Mouse (Mus musculus): ENCODE results near the gene Pik3r2. TPM values are rescaled to one million over a fixed set of nuclear protein-coding genes. Genes with fewer than 3 reads are reported as not detected.

The Pik3r2 gene
- polyA plus RNA-seq, 1 experiment from 2014 or later: 8.9 TPM

DNA sequence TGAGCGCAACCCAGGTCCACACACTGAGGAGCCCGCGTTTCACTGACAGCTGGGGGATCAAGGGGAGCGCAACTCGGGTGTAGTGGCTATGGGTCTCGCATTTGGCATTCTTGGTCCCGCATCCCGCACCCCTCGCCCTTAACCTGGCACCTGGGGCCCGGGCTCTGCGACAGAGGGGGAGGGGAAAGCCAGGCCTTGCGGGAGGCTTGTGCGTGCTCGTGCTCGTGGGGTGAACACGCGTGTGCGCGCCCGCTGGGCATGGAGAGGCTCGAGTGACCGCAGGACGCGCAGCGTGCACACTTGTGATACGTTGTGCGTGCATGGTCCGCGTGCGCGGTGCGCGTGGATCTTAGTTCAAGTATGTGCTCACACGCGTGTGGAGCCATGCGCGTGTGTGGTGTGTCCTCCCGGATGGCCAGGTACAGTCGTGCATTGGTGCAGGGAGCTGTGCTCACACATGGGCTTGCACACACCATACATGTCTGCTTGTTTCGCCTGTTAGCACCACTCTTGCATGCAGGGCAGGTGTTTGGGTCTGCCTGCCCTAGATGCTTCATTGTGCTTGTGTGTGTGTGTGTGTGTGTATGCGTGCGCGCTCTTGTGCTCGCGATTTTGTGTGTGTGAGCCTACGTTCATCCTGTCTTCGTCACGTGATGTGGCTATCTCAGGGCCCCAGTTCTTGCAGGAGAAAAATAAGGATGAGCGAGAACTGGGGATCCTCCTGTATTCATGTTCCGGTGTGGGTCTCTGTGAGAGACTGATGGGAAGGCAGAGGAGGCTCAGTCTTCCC is 21.4 kb downstream of the Pik3r2 start:
- TF ChIP-seq EP300 (IDR thresholded peaks at IDR 0.05; ENCODE audit: low read depth) (no peak), CTCF (IDR thresholded peaks at IDR 0.05; ENCODE audit: low read depth) (no peak)
- Histone ChIP-seq H3K27ac (ENCODE audit: low read depth) (peak overlapping the region; percentile 66), H3K4me3 (ENCODE audit: low read depth, low read length) (peak overlapping the region; percentile 73), H3K27me3 (ENCODE audit: insufficient read depth, low read length) (no peaks in the 10 kb centered on the region), H3K9me3 (ENCODE audit: low read length) (no peaks in the 10 kb centered on the region), H3K4me1 (ENCODE audit: insufficient read depth) (peaks cover 35% of the 10 kb centered on the region), H3K4me2 (ENCODE audit: low read depth, low read length) (peak overlapping the region; percentile 94), H3K9ac (replicated peaks) (peak overlapping the region; percentile 77), H3K36me3 (replicated peaks; ENCODE audit: insufficient read depth, low read length) (peaks cover 11% of the 10 kb centered on the region)
- DNase-seq: peak; percentile 68
- peak; percentile 42 for ATAC-seq
- WGBS (ENCODE audit: insufficient replicate concordance): 12% methylated on average over 50 of the region's 50 CpGs

DNA sequence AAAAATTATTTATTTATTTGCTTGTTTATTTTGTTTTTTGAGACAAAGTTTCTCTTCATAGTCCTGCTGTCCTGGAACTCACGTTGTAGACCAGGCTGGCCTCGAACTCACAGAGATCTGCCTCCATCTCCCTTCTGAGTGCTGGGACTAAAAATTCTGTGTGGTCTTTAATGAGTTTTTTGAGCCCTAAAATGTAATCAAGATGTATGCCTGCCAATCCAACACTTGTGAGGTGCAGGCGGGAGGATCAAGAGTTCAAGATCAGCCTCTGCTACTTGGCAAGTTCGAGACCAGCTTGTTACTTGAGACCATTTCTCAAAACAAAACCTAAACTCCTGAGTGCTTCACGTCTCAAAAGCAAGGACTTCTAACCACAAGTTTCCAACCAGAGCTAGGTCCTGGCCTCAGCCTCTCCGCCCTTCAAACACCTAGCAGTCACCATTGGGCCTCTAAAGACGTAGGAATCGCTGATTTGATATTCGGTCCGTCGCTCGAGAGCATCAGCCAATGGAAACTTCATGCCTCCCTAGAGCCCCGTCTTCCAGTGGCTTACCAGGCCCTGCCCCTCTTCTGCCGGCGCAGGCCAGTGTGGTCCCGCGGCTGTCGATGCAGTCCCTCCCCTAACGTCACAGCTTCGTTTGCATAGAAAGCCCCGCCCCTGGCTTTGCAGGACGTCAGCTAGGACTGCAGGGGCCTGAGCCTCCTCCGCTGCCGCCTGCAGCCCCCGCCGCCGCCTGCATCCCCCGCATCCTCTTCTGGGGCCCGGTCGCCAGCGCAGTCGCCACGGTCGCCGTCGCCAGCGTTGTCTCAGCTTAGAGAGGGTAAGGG is 22.3 kb downstream of the Pik3r2 start, which contains the start of gene Rab3a:
Rab3a (plus strand) TSS at position 637 of the 828 bp plus-strand sequence.
- ATAC-seq (peak; percentile 98), DNase-seq (peak; percentile 95)
- peak within 1 kb of the TSS; percentile 94 for H3K4me2 ChIP-seq (ENCODE audit: low read depth, low read length)
- peak within 1 kb of the TSS; percentile 73 for H3K4me3 ChIP-seq (ENCODE audit: low read depth, low read length)
- peaks cover 29% of the 10 kb centered on the region for H3K4me1 ChIP-seq (ENCODE audit: insufficient read depth)
- TF ChIP-seq EP300 (IDR thresholded peaks at IDR 0.05; ENCODE audit: low read depth) (no peak), CTCF (IDR thresholded peaks at IDR 0.05; ENCODE audit: low read depth) (no peak)
- peak within 1 kb of the TSS; percentile 84 for H3K27ac ChIP-seq (ENCODE audit: low read depth)
- WGBS (ENCODE audit: insufficient replicate concordance): 6% methylated on average over 37 of the region's 37 CpGs
- no peaks in the 10 kb centered on the region for H3K9me3 ChIP-seq (ENCODE audit: low read length)
- peaks cover 11% of the 10 kb centered on the region for H3K36me3 ChIP-seq (replicated peaks; ENCODE audit: insufficient read depth, low read length)
- H3K27me3 ChIP-seq (ENCODE audit: insufficient read depth, low read length): 0 out of 2 replicates have a peak, but pooled peaks cover under 1% of the 10 kb centered on the region
- H3K9ac ChIP-seq (replicated peaks): peak within 1 kb of the TSS; percentile 77

DNA sequence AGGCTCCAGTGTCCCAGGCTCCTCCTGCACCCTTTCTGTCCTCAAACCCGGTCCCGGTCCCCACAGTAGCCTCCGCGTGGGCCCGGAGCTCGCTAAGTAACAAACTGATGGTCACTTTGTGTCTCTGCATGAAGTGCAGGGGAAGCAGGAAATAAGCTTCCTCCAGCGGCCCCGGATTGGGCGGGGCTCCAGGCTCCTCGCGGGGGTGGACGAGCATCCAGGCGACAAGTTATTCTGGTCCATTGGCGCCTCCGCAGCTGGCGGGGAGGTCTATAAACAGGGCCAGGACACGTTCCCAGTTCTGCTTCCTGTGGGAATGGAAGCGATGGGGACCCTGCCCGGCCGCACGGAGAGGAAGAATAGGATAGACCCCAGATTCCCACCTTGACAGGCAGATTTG is 23.4 kb downstream of the Pik3r2 start:
- no peak for ATAC-seq
- H3K4me2 ChIP-seq (ENCODE audit: low read depth, low read length): peak overlapping the region; percentile 62

DNA sequence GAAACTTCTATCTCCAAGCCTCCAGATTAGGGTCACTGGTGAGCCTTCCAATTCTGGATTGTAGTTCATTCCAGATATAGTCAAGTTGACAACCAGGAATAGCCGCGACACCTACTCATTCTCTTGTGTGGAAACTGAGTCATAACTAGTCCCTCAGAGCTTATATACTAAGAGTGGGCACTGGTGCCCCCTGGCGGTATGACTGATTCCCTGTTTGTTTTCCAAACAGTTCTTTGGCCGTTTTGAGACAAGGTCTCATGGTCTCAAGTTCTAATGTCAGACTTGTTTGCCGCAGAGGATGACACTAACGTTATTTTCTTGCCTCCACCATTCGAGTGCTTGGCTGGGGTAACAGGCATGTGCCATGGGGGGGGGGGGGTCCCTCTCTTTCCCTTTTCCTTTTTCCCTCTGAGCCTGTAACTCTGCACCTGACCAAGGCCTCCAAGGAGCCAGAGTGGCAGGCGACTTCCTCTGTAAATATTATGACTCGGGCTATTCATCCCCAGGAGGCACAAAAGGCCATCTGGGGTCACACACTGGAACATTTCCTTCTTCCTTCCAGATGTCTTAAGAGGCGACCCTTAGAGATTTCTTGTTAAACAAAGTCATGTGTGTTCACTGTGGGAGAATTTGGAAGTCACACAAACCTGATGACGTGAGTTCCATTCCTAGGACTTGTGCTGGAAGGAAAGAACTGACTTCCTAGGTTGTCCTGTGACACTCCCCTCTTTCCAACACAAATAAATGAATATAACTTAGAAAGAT is 24.3 kb downstream of the Pik3r2 start:
- Histone ChIP-seq H3K36me3 (replicated peaks; ENCODE audit: insufficient read depth, low read length) (peaks cover 3% of the 10 kb centered on the region; the same call in 1 of the 2 replicates), H3K4me1 (ENCODE audit: insufficient read depth) (peaks cover 26% of the 10 kb centered on the region), H3K27ac (ENCODE audit: low read depth) (peak overlapping the region; percentile 84), H3K4me3 (ENCODE audit: low read depth, low read length) (no peak overlapping the region), H3K27me3 (ENCODE audit: insufficient read depth, low read length) (0 out of 2 replicates have a peak, but pooled peaks cover 5% of the 10 kb centered on the region), H3K9me3 (ENCODE audit: low read length) (no peaks in the 10 kb centered on the region), H3K4me2 (ENCODE audit: low read depth, low read length) (peak overlapping the region; percentile 62; the same call in 1 of the 2 replicates), H3K9ac (replicated peaks) (peak overlapping the region; percentile 41; the same call in 1 of the 2 replicates)
- TF ChIP-seq EP300 (IDR thresholded peaks at IDR 0.05; ENCODE audit: low read depth) (peak; percentile 61), CTCF (IDR thresholded peaks at IDR 0.05; ENCODE audit: low read depth) (peak; percentile 83)
- DNase-seq: peak; percentile 84
- no peak for ATAC-seq
- WGBS (ENCODE audit: insufficient replicate concordance): 19% methylated on average over 11 of the region's 11 CpGs

More for the DNA sequence above, 23.4 kb downstream of the Pik3r2 start:
- peak; percentile 76 for DNase-seq
- Histone ChIP-seq H3K27ac (ENCODE audit: low read depth) (peak overlapping the region; percentile 84), H3K4me3 (ENCODE audit: low read depth, low read length) (peak overlapping the region; percentile 21), H3K9me3 (ENCODE audit: low read length) (no peaks in the 10 kb centered on the region), H3K4me1 (ENCODE audit: insufficient read depth) (peaks cover 26% of the 10 kb centered on the region), H3K9ac (replicated peaks) (peak overlapping the region; percentile 41; the same call in 1 of the 2 replicates), H3K27me3 (ENCODE audit: insufficient read depth, low read length) (0 out of 2 replicates have a peak, but pooled peaks cover 5% of the 10 kb centered on the region), H3K36me3 (replicated peaks; ENCODE audit: insufficient read depth, low read length) (peaks cover 5% of the 10 kb centered on the region)
- WGBS (ENCODE audit: insufficient replicate concordance): 16% methylated on average over 21 of the region's 21 CpGs
- TF ChIP-seq CTCF (IDR thresholded peaks at IDR 0.05; ENCODE audit: low read depth) (no peak), EP300 (IDR thresholded peaks at IDR 0.05; ENCODE audit: low read depth) (peak; percentile 31; the same call in 1 of the 2 replicates)

DNA sequence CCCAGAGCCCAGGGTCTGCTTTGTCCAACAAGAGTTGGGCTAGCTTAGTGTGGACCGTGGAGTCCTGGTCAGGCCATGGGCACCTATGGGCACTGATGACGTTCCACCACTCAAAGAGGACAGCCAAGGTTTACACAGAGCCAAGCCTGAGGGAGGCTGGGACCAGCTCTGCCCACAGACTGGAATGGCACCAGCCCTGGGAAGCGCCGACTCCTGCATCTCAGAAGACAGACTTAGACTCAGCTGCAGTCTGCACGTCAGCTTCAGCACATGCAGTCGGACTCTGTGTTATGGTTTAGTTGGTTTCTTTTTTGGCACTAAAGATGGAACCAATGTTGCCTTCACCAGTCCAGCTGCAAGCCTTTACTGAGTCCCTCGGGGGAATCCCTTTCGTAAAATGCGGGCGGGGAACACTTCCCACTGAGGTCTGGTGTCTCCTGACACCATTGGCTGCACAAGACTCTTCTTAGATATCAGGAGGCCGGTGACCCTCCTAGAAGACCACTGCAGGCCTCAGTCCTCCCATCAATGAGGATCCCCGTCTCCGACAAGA is 26.3 kb downstream of the Pik3r2 start:
- TF ChIP-seq CTCF (IDR thresholded peaks at IDR 0.05; ENCODE audit: low read depth) (no peak), EP300 (IDR thresholded peaks at IDR 0.05; ENCODE audit: low read depth) (no peak)
- H3K9ac ChIP-seq (replicated peaks): no peak overlapping the region
- WGBS (ENCODE audit: insufficient replicate concordance): 72% methylated on average over 13 of the region's 13 CpGs
- ATAC-seq (no peak), DNase-seq (peak; percentile 19)
- no peak overlapping the region for H3K4me2 ChIP-seq (ENCODE audit: low read depth, low read length)
- no peak overlapping the region for H3K4me3 ChIP-seq (ENCODE audit: low read depth, low read length)
- H3K27ac ChIP-seq (ENCODE audit: low read depth): peak overlapping the region; percentile 23
- no peaks in the 10 kb centered on the region for H3K36me3 ChIP-seq (replicated peaks; ENCODE audit: insufficient read depth, low read length)
- peaks cover 14% of the 10 kb centered on the region for H3K27me3 ChIP-seq (ENCODE audit: insufficient read depth, low read length)
- H3K9me3 ChIP-seq (ENCODE audit: low read length): no peaks in the 10 kb centered on the region
- peaks cover 20% of the 10 kb centered on the region for H3K4me1 ChIP-seq (ENCODE audit: insufficient read depth)

All from liver, postnatal 0 days (tissue).